Mouse (Mus musculus): ENCODE data around the gene Fbxl20.
"Not testable (repeated sequence)": the region's sequence is repeated elsewhere in the genome, so short reads cannot be mapped to it uniquely, and the experiment has no call there.

Gene Fbxl20

GRCm38 (mm10) chr11:98149786-98150624 lies at the start of gene Fbxl20:
Fbxl20 (minus strand) TSS chr11:98150403.
- peak; percentile 90 to 91 for DNase-seq (ENCODE audit: low spot score in 2 of 2)

- DNase-seq (ENCODE audit: low spot score in 2 of 2), result peak; percentile 92 to 93
Observed at GRCm38 (mm10) chr11:98192901-98193805, 43.0 kb upstream of the Fbxl20 start, which contains the start of gene Med1. Med1 (minus strand) TSS chr11:98193293.

GRCm38 (mm10) chr11:98190820-98191219 lies 40.6 kb upstream of the Fbxl20 start:
- DNase-seq (ENCODE audit: low spot score in 2 of 2), result no peak

- no peak for DNase-seq (ENCODE audit: low spot score in 2 of 2)
Observed at GRCm38 (mm10) chr11:98187640-98188395, 37.6 kb upstream of the Fbxl20 start.

GRCm38 (mm10) chr11:98182149-98182548 lies 31.9 kb upstream of the Fbxl20 start:
- DNase-seq (ENCODE audit: low spot score in 2 of 2), result not testable (repeated sequence)

GRCm38 (mm10) chr11:98168400-98168799 lies 18.2 kb upstream of the Fbxl20 start:
- DNase-seq (ENCODE audit: low spot score in 2 of 2), result no peak

GRCm38 (mm10) chr11:98155094-98155493 lies 4.9 kb upstream of the Fbxl20 start:
- DNase-seq (ENCODE audit: low spot score in 2 of 2), result no peak

GRCm38 (mm10) chr11:98150625-98151156 lies 488 bp upstream of the Fbxl20 start:
- DNase-seq (ENCODE audit: low spot score in 2 of 2), result no peak

- peak; percentile 93 to 94 for DNase-seq (ENCODE audit: low spot score in 2 of 2)
Observed at GRCm38 (mm10) chr11:98149304-98149750, 876 bp downstream of the Fbxl20 start.

- DNase-seq (ENCODE audit: low spot score in 2 of 2), result peak in 1 of 2 experiments; percentile 22
Observed at GRCm38 (mm10) chr11:98148551-98149301, 1.5 kb downstream of the Fbxl20 start.

- DNase-seq (ENCODE audit: low spot score in 2 of 2), result no peak
Observed at GRCm38 (mm10) chr11:98145856-98146255, 4.3 kb downstream of the Fbxl20 start.

GRCm38 (mm10) chr11:98142545-98142944 lies 7.7 kb downstream of the Fbxl20 start:
- no peak for DNase-seq (ENCODE audit: low spot score in 2 of 2)

GRCm38 (mm10) chr11:98138894-98139293 lies 11.3 kb downstream of the Fbxl20 start:
- no peak for DNase-seq (ENCODE audit: low spot score in 2 of 2)

GRCm38 (mm10) chr11:98137836-98138235 lies 12.4 kb downstream of the Fbxl20 start:
- no peak for DNase-seq (ENCODE audit: low spot score in 2 of 2)

- no peak for DNase-seq (ENCODE audit: low spot score in 2 of 2)
Observed at GRCm38 (mm10) chr11:98134951-98135350, 15.3 kb downstream of the Fbxl20 start.

GRCm38 (mm10) chr11:98123424-98123823 lies 26.8 kb downstream of the Fbxl20 start:
- no peak for DNase-seq (ENCODE audit: low spot score in 2 of 2)

- no peak for DNase-seq (ENCODE audit: low spot score in 2 of 2)
Observed at GRCm38 (mm10) chr11:98114363-98114762, 35.8 kb downstream of the Fbxl20 start.

GRCm38 (mm10) chr11:98113504-98113903 lies 36.7 kb downstream of the Fbxl20 start:
- DNase-seq (ENCODE audit: low spot score in 2 of 2), result no peak

- DNase-seq (ENCODE audit: low spot score in 2 of 2), result no peak
Observed at GRCm38 (mm10) chr11:98109706-98110105, 40.5 kb downstream of the Fbxl20 start.

- DNase-seq (ENCODE audit: low spot score in 2 of 2), result no peak
Observed at GRCm38 (mm10) chr11:98101332-98101731, 48.9 kb downstream of the Fbxl20 start.

- DNase-seq (ENCODE audit: low spot score in 2 of 2), result no peak
Observed at GRCm38 (mm10) chr11:98090583-98090982, 59.6 kb downstream of the Fbxl20 start.

Measured in right cerebral cortex, adult 2 months (tissue).